Mouse (Mus musculus) gastrocnemius, postnatal 10 days (tissue): ENCODE measurements around the gene Btbd7. TPM values are rescaled to one million over a fixed set of nuclear protein-coding genes. Genes with fewer than 3 reads are reported as not detected.

Source experiments
- DNase-seq: peaks from one replicate; pipeline ENCODE4 v3.0.0; 2021; ENCODE audit warnings: mixed read lengths
- total RNA-seq, 2 experiments: library from RNA; stranded (reverse); gene quantifications; 2 replicates each; pipeline ENCODE4 v1.2.3; 2021

Gene Btbd7
- total RNA-seq, 2 experiments from 2014 or later, result 18.6 to 25.3 TPM

- no peak for DNase-seq
Observed at GRCm38 (mm10) chr12:102730798-102731619, 147.3 kb downstream of the Btbd7 start.

Other genes starting within 250 kb of the Btbd7 start
- gene Itpk1, start 173.5 kb downstream of the Btbd7 start, total RNA-seq, result 1 to 10 TPM; 5.6 to 6.0 TPM
- gene Moap1, start 134.8 kb downstream of the Btbd7 start, total RNA-seq, result 1 to 10 TPM; 6.4 to 6.8 TPM
- 1 to 10 TPM; 2.3 to 2.7 TPM for gene Tmem251, start 134.7 kb downstream of the Btbd7 start, total RNA-seq
- gene Gm28051, start 120.7 kb downstream of the Btbd7 start, total RNA-seq, result not detected
- 1 to 10 TPM; 6.7 to 7.4 TPM for gene Gon7, start 120.7 kb downstream of the Btbd7 start, total RNA-seq
- gene Ubr7, start 120.5 kb downstream of the Btbd7 start, total RNA-seq, result 10 to 100 TPM; 15.2 to 17.7 TPM
- gene Gm20604, start 119.8 kb downstream of the Btbd7 start, total RNA-seq, result 1 to 10 TPM; 3.4 to 3.5 TPM
- gene Cox8c, start 20.8 kb upstream of the Btbd7 start, total RNA-seq, result not detected
- under 1 TPM; 0.12 to 0.16 TPM for gene Unc79, start 70.4 kb upstream of the Btbd7 start, total RNA-seq